Mouse (Mus musculus): ENCODE data around the gene Elavl1. TPM values are rescaled to one million over a fixed set of nuclear protein-coding genes. Genes with fewer than 3 reads are reported as not detected.

The Elavl1 gene
- polyA plus RNA-seq, 1 experiment from 2014 or later = 127 TPM

DNA sequence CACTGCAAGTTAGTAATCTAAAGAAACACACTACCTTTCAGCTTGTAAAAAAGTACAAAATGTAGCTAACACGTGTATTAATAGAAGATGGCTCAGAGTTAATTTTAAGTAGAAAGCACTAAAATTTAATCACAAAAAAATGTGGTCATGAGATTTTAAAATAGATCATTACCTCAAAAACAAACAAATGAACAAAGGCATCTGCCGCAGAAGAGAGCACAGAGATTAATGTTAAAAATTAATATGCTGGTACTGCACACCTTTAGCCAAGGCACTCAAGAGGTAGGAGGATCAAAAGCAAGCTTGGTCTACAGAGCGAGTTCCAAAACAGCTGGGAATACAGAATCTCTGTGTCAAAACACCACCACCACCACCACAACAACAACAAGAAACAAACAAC lies 10.4 kb downstream of the Elavl1 start:
- WGBS = 98% methylated on average over 3 of the region's 3 CpGs
- H3K9ac ChIP-seq (replicated peaks; ENCODE audit: low read depth, low read length) = no peak overlapping the region
- H3K4me1 ChIP-seq (replicated peaks; ENCODE audit: control insufficient read depth, insufficient read depth, low read length) = peaks cover 2% of the 10 kb centered on the region; the same call in 1 of the 2 replicates
- H3K36me3 ChIP-seq (ENCODE audit: control insufficient read depth, insufficient read depth) = peaks cover 11% of the 10 kb centered on the region
- ATAC-seq = no peak
- no peak overlapping the region for H3K27ac ChIP-seq (ENCODE audit: low read length)
- H3K27me3 ChIP-seq (replicated peaks; ENCODE audit: control insufficient read depth, insufficient read depth, low read length) = no peaks in the 10 kb centered on the region
- H3K4me2 ChIP-seq (ENCODE audit: low read length) = no peak overlapping the region
- no peak overlapping the region for H3K4me3 ChIP-seq (replicated peaks; ENCODE audit: low read length)
- H3K9me3 ChIP-seq (ENCODE audit: control insufficient read depth, low read length) = no peaks in the 10 kb centered on the region

DNA sequence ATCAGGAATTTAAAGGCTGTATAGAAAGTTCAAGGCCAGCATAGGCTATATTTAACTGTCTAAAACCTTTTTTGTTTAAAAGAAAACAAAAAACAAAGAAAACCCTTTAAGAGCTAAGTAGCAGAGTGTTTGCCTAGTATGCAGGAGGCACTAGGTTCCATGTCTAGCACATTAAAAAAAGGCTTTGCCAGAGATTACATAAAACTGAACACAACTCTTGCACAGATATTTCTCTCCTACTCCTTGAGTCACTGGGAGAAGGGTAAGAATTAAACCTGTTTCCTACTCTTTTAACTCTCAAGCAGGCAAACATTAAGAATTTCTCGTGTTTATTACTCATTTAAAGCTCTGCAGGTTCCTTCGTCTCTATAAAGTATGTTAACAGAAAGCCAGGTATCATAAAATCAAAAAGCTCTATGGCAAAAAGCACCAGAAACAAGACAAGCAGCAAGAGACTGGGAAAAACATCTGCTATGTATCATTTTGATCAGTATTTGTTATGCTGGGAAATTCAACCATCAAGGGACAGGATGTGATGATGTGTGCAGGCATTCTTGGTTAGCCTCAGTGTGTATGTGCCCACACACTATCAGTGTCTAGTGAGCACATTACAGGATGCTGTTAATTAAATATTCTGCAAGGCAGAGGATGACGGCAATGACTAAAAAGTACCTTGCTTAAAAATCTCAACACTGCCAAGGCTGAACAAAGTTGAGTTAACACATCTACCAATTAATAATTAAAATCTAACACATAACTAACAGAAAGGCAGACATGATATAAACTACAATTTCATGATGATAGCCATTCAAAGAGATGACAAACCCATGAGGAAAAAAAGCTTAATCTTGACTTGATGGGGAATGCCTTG lies 11.7 kb downstream of the Elavl1 start:
- no peak for ATAC-seq
- Histone ChIP-seq H3K9me3 (ENCODE audit: control insufficient read depth, low read length) (no peaks in the 10 kb centered on the region), H3K4me2 (ENCODE audit: low read length) (no peak overlapping the region), H3K4me3 (replicated peaks; ENCODE audit: low read length) (no peak overlapping the region), H3K36me3 (ENCODE audit: control insufficient read depth, insufficient read depth) (peaks cover 18% of the 10 kb centered on the region), H3K27me3 (replicated peaks; ENCODE audit: control insufficient read depth, insufficient read depth, low read length) (no peaks in the 10 kb centered on the region), H3K4me1 (replicated peaks; ENCODE audit: control insufficient read depth, insufficient read depth, low read length) (peaks cover 2% of the 10 kb centered on the region; the same call in 1 of the 2 replicates), H3K27ac (ENCODE audit: low read length) (no peak overlapping the region), H3K9ac (replicated peaks; ENCODE audit: low read depth, low read length) (no peak overlapping the region)
- WGBS = 80% methylated on average over 3 of the region's 3 CpGs

DNA sequence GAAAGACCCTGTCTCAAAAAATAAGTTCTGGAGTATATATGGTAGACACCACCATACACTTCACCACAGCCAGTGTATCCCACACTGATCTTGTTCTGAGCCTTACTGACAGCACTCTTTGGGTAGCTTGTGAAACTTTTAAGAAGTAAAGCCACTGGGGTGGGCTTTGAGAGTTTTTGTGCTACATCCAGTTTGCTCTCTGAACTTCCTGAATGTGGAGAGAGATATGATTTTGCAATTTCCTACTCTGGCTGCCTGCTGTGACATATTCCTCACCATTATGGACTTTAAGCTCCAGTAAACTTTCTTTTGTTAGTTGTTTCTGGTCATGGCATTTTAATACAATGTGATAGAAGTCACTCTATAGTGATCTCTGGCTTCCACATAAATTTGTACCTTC lies 13.1 kb downstream of the Elavl1 start:
- Histone ChIP-seq H3K4me1 (replicated peaks; ENCODE audit: control insufficient read depth, insufficient read depth, low read length) (peaks cover 2% of the 10 kb centered on the region; the same call in 1 of the 2 replicates), H3K36me3 (ENCODE audit: control insufficient read depth, insufficient read depth) (peaks cover 23% of the 10 kb centered on the region), H3K27me3 (replicated peaks; ENCODE audit: control insufficient read depth, insufficient read depth, low read length) (no peaks in the 10 kb centered on the region), H3K27ac (ENCODE audit: low read length) (no peak overlapping the region), H3K9me3 (ENCODE audit: control insufficient read depth, low read length) (no peaks in the 10 kb centered on the region), H3K4me2 (ENCODE audit: low read length) (no peak overlapping the region), H3K9ac (replicated peaks; ENCODE audit: low read depth, low read length) (no peak overlapping the region), H3K4me3 (replicated peaks; ENCODE audit: low read length) (no peak overlapping the region)
- no peak for ATAC-seq

DNA sequence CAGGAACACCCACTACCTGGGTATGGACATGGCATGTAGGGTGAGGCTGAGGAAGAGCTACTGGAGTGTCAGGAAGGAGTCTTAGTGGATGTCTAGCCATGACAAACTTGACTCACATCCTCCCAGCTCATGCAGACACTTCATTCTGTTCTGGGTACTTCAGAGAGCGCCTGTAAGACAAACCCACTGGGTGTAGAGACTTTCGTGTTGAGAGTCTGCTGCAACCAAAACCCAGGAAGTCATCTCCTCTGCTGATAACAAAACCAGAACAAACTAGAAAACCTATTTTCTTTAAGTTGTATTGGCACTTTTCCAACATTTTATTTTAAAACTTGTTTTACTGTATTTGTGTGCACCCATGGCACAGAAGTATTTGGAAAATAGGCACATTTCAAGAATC lies 19.4 kb downstream of the Elavl1 start:
- ATAC-seq = no peak
- H3K36me3 ChIP-seq (ENCODE audit: control insufficient read depth, insufficient read depth) = peaks cover 48% of the 10 kb centered on the region
- 88% methylated on average over 2 of the region's 2 CpGs for WGBS

DNA sequence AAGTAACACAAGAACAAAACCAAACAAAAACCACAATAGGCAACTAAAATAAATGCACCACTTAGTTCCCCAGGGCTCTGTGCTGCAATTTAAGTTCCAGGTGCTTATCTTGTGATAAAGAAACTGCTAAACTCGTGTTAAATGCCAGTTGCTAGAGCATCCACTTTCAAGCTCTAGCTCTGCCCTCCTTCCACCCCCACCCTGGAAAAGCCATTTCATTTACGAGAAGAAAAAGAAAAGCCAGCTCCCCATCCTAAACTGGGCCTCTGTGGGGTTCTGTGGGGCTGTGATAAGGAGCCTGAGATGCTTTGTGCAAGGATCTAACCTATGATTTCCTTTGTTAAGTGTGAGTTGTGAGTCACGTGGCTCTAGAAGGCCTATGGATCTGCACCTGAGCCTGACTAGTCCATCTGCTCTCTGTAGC lies 21.1 kb downstream of the Elavl1 start:
- ATAC-seq = no peak
- no peak overlapping the region for H3K4me2 ChIP-seq (ENCODE audit: low read length)
- no peaks in the 10 kb centered on the region for H3K9me3 ChIP-seq (ENCODE audit: control insufficient read depth, low read length)
- H3K27ac ChIP-seq (ENCODE audit: low read length) = no peak overlapping the region
- H3K4me3 ChIP-seq (replicated peaks; ENCODE audit: low read length) = no peak overlapping the region
- no peaks in the 10 kb centered on the region for H3K27me3 ChIP-seq (replicated peaks; ENCODE audit: control insufficient read depth, insufficient read depth, low read length)
- peaks cover 55% of the 10 kb centered on the region for H3K36me3 ChIP-seq (ENCODE audit: control insufficient read depth, insufficient read depth)
- H3K4me1 ChIP-seq (replicated peaks; ENCODE audit: control insufficient read depth, insufficient read depth, low read length) = no peaks in the 10 kb centered on the region
- 90% methylated on average over 3 of the region's 3 CpGs for WGBS
- H3K9ac ChIP-seq (replicated peaks; ENCODE audit: low read depth, low read length) = no peak overlapping the region

More for the DNA sequence above, 19.4 kb downstream of the Elavl1 start:
- H3K4me3 ChIP-seq (replicated peaks; ENCODE audit: low read length) = no peak overlapping the region
- H3K9me3 ChIP-seq (ENCODE audit: control insufficient read depth, low read length) = no peaks in the 10 kb centered on the region
- no peaks in the 10 kb centered on the region for H3K4me1 ChIP-seq (replicated peaks; ENCODE audit: control insufficient read depth, insufficient read depth, low read length)
- no peaks in the 10 kb centered on the region for H3K27me3 ChIP-seq (replicated peaks; ENCODE audit: control insufficient read depth, insufficient read depth, low read length)
- H3K9ac ChIP-seq (replicated peaks; ENCODE audit: low read depth, low read length) = no peak overlapping the region
- H3K4me2 ChIP-seq (ENCODE audit: low read length) = no peak overlapping the region
- H3K27ac ChIP-seq (ENCODE audit: low read length) = no peak overlapping the region

DNA sequence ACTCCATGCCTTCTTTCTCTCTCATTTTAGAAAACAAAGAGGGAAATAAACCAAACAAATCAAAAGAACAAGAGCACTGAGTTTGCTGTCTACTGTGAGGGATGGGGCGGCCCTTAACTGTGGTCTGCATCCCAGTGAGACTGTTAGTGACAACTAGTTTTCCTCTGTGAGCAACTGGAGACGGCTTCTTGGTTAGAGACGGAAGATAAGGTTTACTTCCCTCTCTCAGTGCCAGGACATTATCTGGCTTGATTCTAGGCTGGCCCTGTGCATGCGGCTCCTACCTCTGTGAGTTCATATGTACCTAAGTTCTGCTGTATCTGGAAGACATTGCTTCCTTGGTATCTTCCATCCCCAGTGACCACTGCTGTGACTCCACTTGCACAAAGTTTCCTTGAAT lies 27.4 kb downstream of the Elavl1 start:
- ATAC-seq = no peak
- no peak overlapping the region for H3K4me2 ChIP-seq (ENCODE audit: low read length)
- H3K4me3 ChIP-seq (replicated peaks; ENCODE audit: low read length) = no peak overlapping the region
- H3K27me3 ChIP-seq (replicated peaks; ENCODE audit: control insufficient read depth, insufficient read depth, low read length) = no peaks in the 10 kb centered on the region
- H3K9ac ChIP-seq (replicated peaks; ENCODE audit: low read depth, low read length) = no peak overlapping the region
- H3K9me3 ChIP-seq (ENCODE audit: control insufficient read depth, low read length) = no peaks in the 10 kb centered on the region
- peaks cover 51% of the 10 kb centered on the region for H3K36me3 ChIP-seq (ENCODE audit: control insufficient read depth, insufficient read depth)
- 96% methylated on average over 4 of the region's 4 CpGs for WGBS
- H3K4me1 ChIP-seq (replicated peaks; ENCODE audit: control insufficient read depth, insufficient read depth, low read length) = no peaks in the 10 kb centered on the region
- H3K27ac ChIP-seq (ENCODE audit: low read length) = no peak overlapping the region

DNA sequence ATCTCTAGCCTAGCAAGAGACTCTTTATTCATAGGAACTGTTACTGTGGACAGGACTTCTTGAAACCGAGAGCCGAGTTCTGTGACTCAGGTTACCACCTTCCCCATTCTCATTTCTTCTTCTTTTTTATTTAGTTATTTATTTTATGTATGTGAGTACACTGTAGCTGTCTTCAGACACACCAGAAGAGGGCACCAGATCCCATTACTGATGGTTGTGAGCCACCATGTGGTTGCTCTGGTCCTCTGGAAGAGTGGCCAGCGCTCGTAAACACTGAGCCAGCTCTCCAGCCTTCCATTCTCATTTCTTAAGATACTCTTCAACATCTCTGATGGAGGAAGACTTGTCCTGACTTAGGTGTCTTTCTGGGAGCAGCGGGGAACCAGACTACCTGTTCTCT lies 32.5 kb downstream of the Elavl1 start:
- H3K4me1 ChIP-seq (replicated peaks; ENCODE audit: control insufficient read depth, insufficient read depth, low read length) = no peaks in the 10 kb centered on the region
- H3K9ac ChIP-seq (replicated peaks; ENCODE audit: low read depth, low read length) = no peak overlapping the region
- H3K27me3 ChIP-seq (replicated peaks; ENCODE audit: control insufficient read depth, insufficient read depth, low read length) = no peaks in the 10 kb centered on the region
- no peaks in the 10 kb centered on the region for H3K9me3 ChIP-seq (ENCODE audit: control insufficient read depth, low read length)
- H3K27ac ChIP-seq (ENCODE audit: low read length) = no peak overlapping the region
- ATAC-seq = no peak
- WGBS = 91% methylated on average over 5 of the region's 5 CpGs
- no peak overlapping the region for H3K4me2 ChIP-seq (ENCODE audit: low read length)
- peaks cover 30% of the 10 kb centered on the region for H3K36me3 ChIP-seq (ENCODE audit: control insufficient read depth, insufficient read depth)
- H3K4me3 ChIP-seq (replicated peaks; ENCODE audit: low read length) = no peak overlapping the region

DNA sequence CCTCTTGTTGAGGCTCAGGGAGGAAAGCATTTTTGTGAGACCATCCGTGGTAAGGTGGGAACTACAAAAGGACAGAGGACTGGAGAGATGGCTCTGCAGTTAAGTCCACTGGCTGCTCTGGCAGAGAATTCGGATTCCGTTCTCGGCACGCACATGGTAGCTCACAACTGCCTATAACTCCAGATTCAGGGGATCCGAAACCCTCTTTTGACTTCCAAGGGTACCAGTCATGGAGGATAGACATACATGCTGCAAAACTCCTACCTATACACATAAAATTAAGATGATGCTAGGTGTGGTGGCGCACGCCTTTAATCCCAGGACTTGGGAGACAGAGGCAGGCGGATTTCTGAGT lies 49.1 kb downstream of the Elavl1 start:
- Histone ChIP-seq H3K27ac (ENCODE audit: low read length) (peak overlapping the region; percentile 84), H3K36me3 (ENCODE audit: control insufficient read depth, insufficient read depth) (peaks cover 9% of the 10 kb centered on the region; the same call in 1 of the 2 replicates), H3K9ac (replicated peaks; ENCODE audit: low read depth, low read length) (peak overlapping the region; percentile 73), H3K4me3 (replicated peaks; ENCODE audit: low read length) (peak overlapping the region; percentile 66), H3K4me2 (ENCODE audit: low read length) (peak overlapping the region; percentile 61), H3K9me3 (ENCODE audit: control insufficient read depth, low read length) (no peaks in the 10 kb centered on the region), H3K4me1 (replicated peaks; ENCODE audit: control insufficient read depth, insufficient read depth, low read length) (peaks cover 11% of the 10 kb centered on the region), H3K27me3 (replicated peaks; ENCODE audit: control insufficient read depth, insufficient read depth, low read length) (no peaks in the 10 kb centered on the region)
- ATAC-seq = no peak
- WGBS = 25% methylated on average over 9 of the region's 9 CpGs

DNA sequence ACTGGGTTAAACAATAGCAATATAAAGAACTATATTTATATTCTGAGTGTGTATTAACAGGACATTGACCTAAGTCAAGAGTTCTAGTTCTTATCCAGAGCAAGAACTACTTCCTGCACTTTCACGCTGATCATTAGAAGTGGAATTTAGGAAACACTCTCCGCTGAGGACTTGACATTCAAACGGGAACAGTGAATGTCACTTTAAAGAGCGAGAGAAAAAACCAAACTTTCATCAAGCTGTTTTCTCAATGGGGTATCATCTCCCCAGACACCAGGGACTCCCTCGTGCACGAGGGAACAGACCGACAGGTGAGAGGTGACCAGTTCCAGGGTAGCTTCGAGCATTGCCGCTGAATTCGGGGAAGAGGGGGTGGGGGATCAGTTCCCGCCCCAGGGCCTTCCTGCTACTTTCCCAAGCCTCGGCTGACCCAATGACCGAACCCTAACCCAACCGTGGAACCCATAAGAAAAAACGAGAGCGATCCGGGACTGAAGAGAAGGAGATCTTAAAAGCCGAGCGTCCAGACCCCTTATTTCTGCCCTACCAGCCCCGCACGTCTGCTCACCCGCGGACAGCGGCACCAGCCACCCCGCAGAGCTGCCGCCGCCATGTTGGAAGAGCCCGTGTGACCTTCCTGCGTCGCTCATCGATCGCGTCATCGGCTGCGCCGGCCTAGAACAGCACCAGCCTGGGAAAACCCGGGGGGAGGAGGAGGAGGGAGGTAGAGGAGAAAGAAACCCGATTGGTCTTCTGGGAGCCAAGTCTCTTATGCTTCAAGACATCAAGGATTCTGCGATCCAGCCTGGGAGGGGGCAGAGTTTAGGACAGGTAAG lies 49.7 kb downstream of the Elavl1 start, which contains the start of gene Timm44:
Gene Timm44, minus strand, starts transcription at position 639 of the 836 bp plus-strand sequence.
- Histone ChIP-seq H3K9ac (replicated peaks; ENCODE audit: low read depth, low read length) (peak within 1 kb of the TSS; percentile 73), H3K27ac (ENCODE audit: low read length) (peak within 1 kb of the TSS; percentile 84), H3K4me2 (ENCODE audit: low read length) (peak within 1 kb of the TSS; percentile 66), H3K9me3 (ENCODE audit: control insufficient read depth, low read length) (no peaks in the 10 kb centered on the region), H3K36me3 (ENCODE audit: control insufficient read depth, insufficient read depth) (peaks cover 9% of the 10 kb centered on the region; the same call in 1 of the 2 replicates), H3K4me1 (replicated peaks; ENCODE audit: control insufficient read depth, insufficient read depth, low read length) (peaks cover 11% of the 10 kb centered on the region), H3K27me3 (replicated peaks; ENCODE audit: control insufficient read depth, insufficient read depth, low read length) (no peaks in the 10 kb centered on the region), H3K4me3 (replicated peaks; ENCODE audit: low read length) (peak within 1 kb of the TSS; percentile 66)
- ATAC-seq = peak; percentile 99
- under 1% methylated on average over 39 of the region's 39 CpGs for WGBS

All from forebrain, embryonic 16.5 days (tissue).